ENCODE assay signal across 19 mouse cellular contexts in the genomic region with DNA sequence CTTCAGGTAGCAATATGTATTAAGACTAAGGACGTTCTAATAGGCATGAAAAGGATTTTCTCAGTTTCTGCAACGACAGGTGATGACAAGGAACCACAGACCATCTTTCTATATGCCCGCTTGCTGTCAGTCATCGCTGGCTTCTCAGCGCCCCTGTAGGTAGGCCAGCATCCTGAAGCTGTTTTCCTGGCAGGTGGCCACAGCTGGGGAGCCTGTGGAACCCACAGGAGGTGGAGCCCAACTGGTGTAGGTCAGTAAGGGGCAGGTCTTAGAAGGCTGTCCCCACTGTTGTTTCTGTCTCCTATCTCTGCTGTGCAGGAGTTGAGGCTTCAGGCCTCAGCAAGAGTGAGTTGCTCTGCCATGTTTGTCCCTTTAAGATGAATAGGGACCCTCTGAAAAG. TPM values are rescaled to one million over a fixed set of nuclear protein-coding genes. Genes with fewer than 3 reads are reported as not detected.
A peak's percentile ranks its signal among the peaks of the same experiment; 100 is the strongest.
DNase-seq lines count a peak whose midpoint lies in the region; ATAC-seq and TF ChIP-seq lines count a peak whose summit lies in the region.
"Had no signal": no experiment of that assay in that cellular context is flagged by ENCODE, and none has a peak within 500 bp of the region (broad histone marks: within the 10 kb centered on the region; RNA-seq: fewer than 3 reads in every experiment).

No protein-coding gene starts in this region.

- ATAC-seq in forebrain, postnatal 0 days, result no peak
- ATAC-seq: activated CD4-positive, CD25-positive, alpha-beta regulatory T cell, adult 4 months; CD4-positive, CD25-positive, alpha-beta regulatory T cell, adult 4 months; Patski had no signal

- DNase-seq in forebrain, embryonic 10.5 days (ENCODE audit: extremely low spot score, low spot score), result peak; percentile 9
- no peak for DNase-seq in forebrain, postnatal 0 days
- DNase-seq in heart, adult 11 months, result peak; percentile 61
- DNase-seq in heart, postnatal 36 days, result no peak
- DNase-seq: adrenal gland, adult 2 months; adrenal gland, adult 8-10 months; adrenal gland, postnatal 10 days; adrenal gland, postnatal 14 days; adrenal gland, postnatal 25 days; adrenal gland, postnatal 36 days; B cell, adult 2 months; cerebellum, adult 11 months; cerebellum, adult 11-12 months; cerebellum, adult 18-20 months had no signal

- intact Hi-C loops in heart, postnatal 36 days (cut with DNase I), result no loop called here

- no peak overlapping the region for H3K4me2 ChIP-seq in forebrain, postnatal 0 days (ENCODE audit: low read depth)

- no peaks in the 10 kb centered on the region for H3K4me1 ChIP-seq in forebrain, embryonic 10.5 days
- no peaks in the 10 kb centered on the region for H3K4me1 ChIP-seq in forebrain, postnatal 0 days (ENCODE audit: insufficient read depth)

- no peaks in the 10 kb centered on the region for H3K36me3 ChIP-seq in forebrain, embryonic 10.5 days (replicated peaks)
- no peaks in the 10 kb centered on the region for H3K36me3 ChIP-seq in forebrain, postnatal 0 days (ENCODE audit: insufficient read depth)
- H3K36me3 ChIP-seq: G1E had no signal

- H3K9ac ChIP-seq in forebrain, postnatal 0 days, result no peak overlapping the region

- no peak overlapping the region for H3K4me3 ChIP-seq in forebrain, embryonic 10.5 days
- H3K4me3 ChIP-seq in forebrain, postnatal 0 days (ENCODE audit: low read depth, low read length), result no peak overlapping the region

- H3K27me3 ChIP-seq in forebrain, embryonic 10.5 days (ENCODE audit: poor library complexity, severe bottlenecking), result no peaks in the 10 kb centered on the region
- no peaks in the 10 kb centered on the region for H3K27me3 ChIP-seq in forebrain, postnatal 0 days (ENCODE audit: insufficient read depth, low read length)
- H3K27me3 ChIP-seq: CH12.LX, Patski had no signal

- no peak for TF ChIP-seq CTCF in forebrain, postnatal 0 days (IDR thresholded peaks at IDR 0.05; ENCODE audit: low read depth)

- H3K27ac ChIP-seq in forebrain, embryonic 10.5 days, result no peak overlapping the region
- H3K27ac ChIP-seq in forebrain, postnatal 0 days (ENCODE audit: low read depth, low read length), result no peak overlapping the region

- H3K9me3 ChIP-seq in forebrain, embryonic 10.5 days, result no peaks in the 10 kb centered on the region
- no peaks in the 10 kb centered on the region for H3K9me3 ChIP-seq in forebrain, postnatal 0 days (ENCODE audit: low read length)
- H3K9me3 ChIP-seq: G1E had no signal

- 70% methylated on average over 5 of the region's 5 CpGs for WGBS in forebrain, embryonic 10.5 days
- WGBS in forebrain, postnatal 0 days, result 80% methylated on average over 5 of the region's 5 CpGs

RNA-seq across cellular contexts. Expression of a gene that starts 8.1 kb away (rescaled TPM):
- polyA plus RNA-seq in forebrain, embryonic 10.5 days (2016; fragmentation: Nextera tagmentation; extraction: Ambion mirVana), result 31.9 and 38.4 TPM in 2 replicates
- total RNA-seq in forebrain, postnatal 0 days (2014; rRNA removed), result 29.7 and 31.8 TPM in 2 replicates
- 41.1 and 46.0 TPM in 2 replicates for polyA plus RNA-seq in forebrain, postnatal 0 days (2015; fragmentation: Nextera tagmentation; extraction: Ambion mirVana)
- total RNA-seq in heart, postnatal 36 days (2021), result 10 to 100 TPM; 25.0 to 25.4 TPM

RNA-seq across cellular contexts. Expression of a gene that starts 37.7 kb away (rescaled TPM):
- 0.41 and 0.44 TPM in 2 replicates for polyA plus RNA-seq in forebrain, embryonic 10.5 days (2016; fragmentation: Nextera tagmentation; extraction: Ambion mirVana)
- 14.6 and 14.8 TPM in 2 replicates for total RNA-seq in forebrain, postnatal 0 days (2014; rRNA removed)
- polyA plus RNA-seq in forebrain, postnatal 0 days (2015; fragmentation: Nextera tagmentation; extraction: Ambion mirVana), result 18.0 and 27.2 TPM in 2 replicates
- under 1 TPM; 0.27 to 0.31 TPM for total RNA-seq in heart, postnatal 36 days (2021)
- polyA plus RNA-seq: activated CD4-positive, CD25-positive, alpha-beta regulatory T cell, adult 4 months; G1E had no signal

Comparison
In these comparisons a context has a peak if more than half of its experiments do, and no peak if none do; other contexts are left out.
1. DNase-seq: peak in forebrain, embryonic 10.5 days (single experiment) and heart, adult 11 months (single experiment); none in forebrain, postnatal 0 days (single experiment) and heart, postnatal 36 days (0 of 2).
2. RNA of a gene that starts 37.7 kb away (total RNA-seq): 14.6 to 14.8 TPM in forebrain, postnatal 0 days; 0.27 to 0.31 TPM in heart, postnatal 36 days; every median in the first group is over 10 times any median in the second.